Mouse (Mus musculus) kidney, embryonic 14.5 days (tissue): ENCODE measurements around the gene Arl3. TPM values are rescaled to one million over a fixed set of nuclear protein-coding genes. Genes with fewer than 3 reads are reported as not detected.
A peak's percentile ranks its signal among the peaks of the same experiment; 100 is the strongest.

Experiments used
- ATAC-seq: fragments of 200-750 bp; cut with Nextera tagmentation; 2 replicates; pipeline ENCODE4 v1.8.0; 2017; ENCODE audit warnings: moderate number of reproducible peaks, mild to moderate bottlenecking, moderate TSS enrichment, moderate library complexity; ENCODE audit not compliant: low FRiP score, low TSS enrichment
- H3K27ac ChIP-seq: fragments of 300-500 bp; sonication (generic); 2 replicates; pipeline ENCODE4 v1.5.1; 2014; ENCODE audit warnings: low read depth, mild to moderate bottlenecking, low read length, moderate library complexity, mixed read lengths
- H3K27me3 ChIP-seq: fragments of 300-500 bp; sonication (generic); 2 replicates; pipeline ENCODE4 v1.6.1; 2014; ENCODE audit warnings: mild to moderate bottlenecking, low read length; ENCODE audit not compliant: control insufficient read depth, insufficient read depth
- H3K36me3 ChIP-seq: fragments of 300-500 bp; sonication (generic); 2 replicates; pipeline ENCODE4 v1.6.1; 2014; ENCODE audit warnings: low read length, mixed read lengths; ENCODE audit not compliant: control insufficient read depth, insufficient read depth
- H3K4me1 ChIP-seq: fragments of 300-500 bp; sonication (generic); 2 replicates; pipeline ENCODE4 v1.6.1; 2014; ENCODE audit warnings: low read length, mixed read lengths; ENCODE audit not compliant: control insufficient read depth, insufficient read depth
- H3K4me2 ChIP-seq: fragments of 300-500 bp; sonication (generic); replicated peaks from 2 replicates; pipeline ENCODE4 v1.6.1; 2014; ENCODE audit warnings: low read depth, mild to moderate bottlenecking, low read length
- H3K4me3 ChIP-seq: fragments of 300-500 bp; sonication (generic); 2 replicates; pipeline ENCODE4 v1.5.1; 2014; ENCODE audit warnings: mild to moderate bottlenecking, low read length
- H3K9ac ChIP-seq: fragments of 300-500 bp; sonication (generic); 2 replicates; pipeline ENCODE4 v1.6.1; 2014; ENCODE audit warnings: low read depth, mild to moderate bottlenecking, low read length, moderate library complexity
- H3K9me3 ChIP-seq: fragments of 300-500 bp; sonication (generic); 2 replicates; pipeline ENCODE4 v1.6.1; 2016; ENCODE audit warnings: low read length; ENCODE audit not compliant: control insufficient read depth
- WGBS: fragments of 180-500 bp; shearing (Covaris S2); extraction: QIAGEN DNeasy Blood & Tissue Kit; methylation state at CpG from one replicate; pipeline ENCODE4 v1.1.7; 2014; 5-methylcytosine and 5-hydroxymethylcytosine counted together
- polyA plus RNA-seq: library from polyadenylated mRNA; unstranded; fragments of >200 nt; fragmentation: Nextera tagmentation; extraction: Ambion mirVana; gene quantifications from 2 replicates; pipeline ENCODE4 v1.2.1, GENCODE M21; 2014

The Arl3 gene
- polyA plus RNA-seq, 1 experiment from 2014 or later, result 98.3 TPM

- ATAC-seq, result no peak
- H3K4me1 ChIP-seq, result 0 out of 2 replicates have a peak, but pooled peaks cover 4% of the 10 kb centered on the region
These were observed 77.9 kb downstream of the Arl3 start for GRCm38 (mm10) chr19:46495136-46495535.

GRCm38 (mm10) chr19:46490634-46491033, 82.4 kb downstream of the Arl3 start:
- 9% methylated on average over 2 of the region's 2 CpGs for WGBS
- Histone ChIP-seq H3K4me2 (no peak overlapping the region), H3K36me3 (peaks cover 5% of the 10 kb centered on the region; the same call in 1 of the 2 replicates), H3K4me3 (no peak overlapping the region), H3K9me3 (no peaks in the 10 kb centered on the region), H3K27ac (no peak overlapping the region), H3K4me1 (peaks cover 10% of the 10 kb centered on the region; the same call in 1 of the 2 replicates), H3K9ac (no peak overlapping the region), H3K27me3 (no peaks in the 10 kb centered on the region)
- ATAC-seq, result peak; percentile 72; the same call in 1 of the 2 replicates

More at GRCm38 (mm10) chr19:46495136-46495535, 77.9 kb downstream of the Arl3 start:
- Histone ChIP-seq H3K36me3 (no peaks in the 10 kb centered on the region), H3K27ac (no peak overlapping the region), H3K4me2 (no peak overlapping the region), H3K9ac (no peak overlapping the region), H3K4me3 (no peak overlapping the region), H3K27me3 (no peaks in the 10 kb centered on the region), H3K9me3 (no peaks in the 10 kb centered on the region)
- 62% methylated on average over 8 of the region's 8 CpGs for WGBS

GRCm38 (mm10) chr19:46489448-46489847, 83.5 kb downstream of the Arl3 start:
- H3K4me1 ChIP-seq, result peaks cover 16% of the 10 kb centered on the region
- WGBS, result 93% methylated on average over 1 of the region's 1 CpGs
- no peak overlapping the region for H3K4me2 ChIP-seq
- no peak overlapping the region for H3K9ac ChIP-seq
- no peak overlapping the region for H3K27ac ChIP-seq
- H3K36me3 ChIP-seq, result peaks cover 7% of the 10 kb centered on the region; the same call in 1 of the 2 replicates
- ATAC-seq, result no peak
- no peaks in the 10 kb centered on the region for H3K27me3 ChIP-seq
- H3K4me3 ChIP-seq, result no peak overlapping the region
- H3K9me3 ChIP-seq, result no peaks in the 10 kb centered on the region

- H3K4me1 ChIP-seq, result peaks cover 43% of the 10 kb centered on the region
- WGBS, result 50% methylated on average over 2 of the region's 2 CpGs
These were observed 86.3 kb downstream of the Arl3 start for GRCm38 (mm10) chr19:46486709-46487108.

GRCm38 (mm10) chr19:46485847-46486246, 87.2 kb downstream of the Arl3 start:
- Histone ChIP-seq H3K27ac (no peak overlapping the region), H3K4me3 (no peak overlapping the region), H3K9ac (no peak overlapping the region), H3K36me3 (peaks cover 7% of the 10 kb centered on the region; the same call in 1 of the 2 replicates), H3K9me3 (no peaks in the 10 kb centered on the region), H3K27me3 (no peaks in the 10 kb centered on the region), H3K4me1 (peaks cover 52% of the 10 kb centered on the region), H3K4me2 (no peak overlapping the region)
- 59% methylated on average over 9 of the region's 9 CpGs for WGBS
- ATAC-seq, result no peak

More at GRCm38 (mm10) chr19:46486709-46487108, 86.3 kb downstream of the Arl3 start:
- ATAC-seq, result no peak
- peaks cover 7% of the 10 kb centered on the region; the same call in 1 of the 2 replicates for H3K36me3 ChIP-seq
- H3K9me3 ChIP-seq, result no peaks in the 10 kb centered on the region
- H3K4me2 ChIP-seq, result no peak overlapping the region
- peak overlapping the region; percentile 3; the same call in 1 of the 2 replicates for H3K27ac ChIP-seq
- no peak overlapping the region for H3K4me3 ChIP-seq
- H3K27me3 ChIP-seq, result no peaks in the 10 kb centered on the region
- H3K9ac ChIP-seq, result no peak overlapping the region

- Histone ChIP-seq H3K36me3 (peaks cover 17% of the 10 kb centered on the region), H3K27me3 (no peaks in the 10 kb centered on the region), H3K9ac (no peak overlapping the region), H3K4me3 (no peak overlapping the region), H3K27ac (peak overlapping the region; percentile 67; the same call in 1 of the 2 replicates), H3K4me1 (peaks cover 56% of the 10 kb centered on the region), H3K9me3 (no peaks in the 10 kb centered on the region), H3K4me2 (no peak overlapping the region)
- WGBS, result 55% methylated on average over 5 of the region's 5 CpGs
- no peak for ATAC-seq
These were observed 88.5 kb downstream of the Arl3 start for GRCm38 (mm10) chr19:46484518-46484917.

- H3K9me3 ChIP-seq, result no peaks in the 10 kb centered on the region
- peak overlapping the region; percentile 8; the same call in 1 of the 2 replicates for H3K4me2 ChIP-seq
- H3K4me3 ChIP-seq, result no peak overlapping the region
- no peak for ATAC-seq
- no peaks in the 10 kb centered on the region for H3K27me3 ChIP-seq
- H3K9ac ChIP-seq, result peak overlapping the region; percentile 12; the same call in 1 of the 2 replicates
- 39% methylated on average over 15 of the region's 15 CpGs for WGBS
- peak overlapping the region; percentile 67 for H3K27ac ChIP-seq
- peaks cover 60% of the 10 kb centered on the region for H3K4me1 ChIP-seq
- H3K36me3 ChIP-seq, result peaks cover 17% of the 10 kb centered on the region
These were observed 89.2 kb downstream of the Arl3 start for GRCm38 (mm10) chr19:46483701-46484328.

- H3K4me2 ChIP-seq, result no peak overlapping the region; the same call in 1 of the 2 replicates
- H3K9me3 ChIP-seq, result no peaks in the 10 kb centered on the region; the same call in 1 of the 2 replicates
- H3K4me1 ChIP-seq, result peaks cover 67% of the 10 kb centered on the region
- H3K9ac ChIP-seq, result no peak overlapping the region
- no peak overlapping the region for H3K4me3 ChIP-seq
- H3K36me3 ChIP-seq, result peaks cover 21% of the 10 kb centered on the region
- no peak for ATAC-seq
- 14% methylated on average over 16 of the region's 17 CpGs for WGBS
- H3K27me3 ChIP-seq, result no peaks in the 10 kb centered on the region
- peak overlapping the region; percentile 61 for H3K27ac ChIP-seq
These were observed 90.0 kb downstream of the Arl3 start for GRCm38 (mm10) chr19:46482896-46483516.

GRCm38 (mm10) chr19:46481756-46482155, 91.2 kb downstream of the Arl3 start:
- peaks cover 21% of the 10 kb centered on the region for H3K36me3 ChIP-seq
- peaks cover 79% of the 10 kb centered on the region for H3K4me1 ChIP-seq
- no peaks in the 10 kb centered on the region; the same call in 1 of the 2 replicates for H3K9me3 ChIP-seq
- H3K9ac ChIP-seq, result no peak overlapping the region
- peak overlapping the region; percentile 37; the same call in 1 of the 2 replicates for H3K27ac ChIP-seq
- WGBS, result 21% methylated on average over 4 of the region's 4 CpGs
- no peak overlapping the region for H3K4me2 ChIP-seq
- H3K4me3 ChIP-seq, result no peak overlapping the region
- no peak for ATAC-seq
- no peaks in the 10 kb centered on the region for H3K27me3 ChIP-seq
